Mouse (Mus musculus) kidney, postnatal 0 days (tissue): ENCODE data around the gene Ccna2. TPM values are rescaled to one million over a fixed set of nuclear protein-coding genes. Genes with fewer than 3 reads are reported as not detected.

Experiments
- ATAC-seq: fragments of 200-750 bp; cut with Nextera tagmentation; replicated peaks from 2 replicates; pipeline ENCODE4 v1.8.0; 2017; ENCODE audit warnings: low read depth, moderate number of reproducible peaks, moderate TSS enrichment, moderate library complexity; ENCODE audit not compliant: low FRiP score
- DNase-seq: peaks from one replicate; pipeline ENCODE4 v3.0.0-alpha.2; 2016; ENCODE audit warnings: low spot score
- H3K27ac ChIP-seq: fragments of 300-500 bp; sonication (generic); 2 replicates; pipeline ENCODE4 v1.5.1; 2014; ENCODE audit warnings: mild to moderate bottlenecking
- H3K27me3 ChIP-seq: fragments of 300-500 bp; sonication (generic); 2 replicates; pipeline ENCODE4 v1.6.1; 2014; ENCODE audit warnings: low read length, mixed read lengths; ENCODE audit not compliant: insufficient read depth
- H3K36me3 ChIP-seq: fragments of 300-500 bp; sonication (generic); 2 replicates; pipeline ENCODE4 v1.6.1; 2014; ENCODE audit warnings: low read length, mixed read lengths; ENCODE audit not compliant: insufficient read depth
- H3K4me1 ChIP-seq: fragments of 300-500 bp; sonication (generic); replicated peaks from 2 replicates; pipeline ENCODE4 v1.6.1; 2014; ENCODE audit warnings: antibody characterized with exemption, low read length, mixed read lengths; ENCODE audit not compliant: insufficient read depth
- H3K4me2 ChIP-seq: fragments of 300-500 bp; sonication (generic); 2 replicates; pipeline ENCODE4 v1.6.1; 2014; ENCODE audit warnings: mild to moderate bottlenecking, low read length, moderate library complexity, mixed read lengths
- H3K4me3 ChIP-seq: fragments of 300-500 bp; sonication (generic); replicated peaks from 2 replicates; pipeline ENCODE4 v1.5.1; 2014; ENCODE audit warnings: low read depth, low read length
- H3K9ac ChIP-seq: fragments of 300-500 bp; sonication (generic); 2 replicates; pipeline ENCODE4 v1.6.1; 2014; ENCODE audit warnings: low read depth, low read length
- H3K9me3 ChIP-seq: fragments of 300-500 bp; sonication (generic); replicated peaks from 2 replicates; pipeline ENCODE4 v1.6.1; 2016; ENCODE audit warnings: low read length, inconsistent platforms, mixed read lengths
- CTCF ChIP-seq: IDR thresholded peaks from 2 replicates; pipeline ENCODE4 v1.5.1; 2016; ENCODE audit warnings: antibody characterized with exemption, low read depth, mild to moderate bottlenecking, moderate library complexity
- WGBS: fragments of 180-500 bp; shearing (Covaris S2); extraction: QIAGEN DNeasy Blood & Tissue Kit; methylation state at CpG from one replicate; pipeline ENCODE4 v1.1.7; 2014; 5-methylcytosine and 5-hydroxymethylcytosine counted together
- polyA plus RNA-seq: library from polyadenylated mRNA; unstranded; fragments of >200 nt; fragmentation: Nextera tagmentation; extraction: Ambion mirVana; gene quantifications from 2 replicates; pipeline ENCODE4 v1.2.1, GENCODE M21; 2015

Ccna2 gene
- polyA plus RNA-seq, 1 experiment from 2014 or later, result 74.9 TPM

- H3K27ac ChIP-seq, result peak within 1 kb of the TSS; percentile 57
- no peak for TF ChIP-seq CTCF
- 1% methylated on average over 39 of the region's 39 CpGs for WGBS
Measured at GRCm38 (mm10) chr3:36552406-36553047, 19.4 kb downstream of the Ccna2 start, which contains the start of gene Exosc9. Gene Exosc9 (plus strand): TSS chr3:36552606.

GRCm38 (mm10) chr3:36551851-36552384, 20.0 kb downstream of the Ccna2 start:
- ATAC-seq, result 0 out of 2 replicates have a peak, but pooled peaks have one; percentile 6
- 0 out of 2 replicates have a peak, but pooled peaks cover 6% of the 10 kb centered on the region for H3K36me3 ChIP-seq
- peak overlapping the region; percentile 71 for H3K4me2 ChIP-seq
- peak overlapping the region; percentile 84 for H3K4me3 ChIP-seq
- DNase-seq, result no peak
- H3K9ac ChIP-seq, result peak overlapping the region; percentile 79
- H3K4me1 ChIP-seq, result peaks cover 6% of the 10 kb centered on the region; the same call in 1 of the 2 replicates
- no peaks in the 10 kb centered on the region for H3K27me3 ChIP-seq
- 14% methylated on average over 12 of the region's 12 CpGs for WGBS
- no peak overlapping the region for H3K27ac ChIP-seq
- H3K9me3 ChIP-seq, result no peaks in the 10 kb centered on the region
- TF ChIP-seq CTCF, result no peak

More at GRCm38 (mm10) chr3:36552406-36553047, 19.4 kb downstream of the Ccna2 start, which contains the start of gene Exosc9:
- peak within 1 kb of the TSS; percentile 71 for H3K4me2 ChIP-seq
- H3K4me1 ChIP-seq, result peaks cover 6% of the 10 kb centered on the region; the same call in 1 of the 2 replicates
- H3K36me3 ChIP-seq, result 0 out of 2 replicates have a peak, but pooled peaks cover 8% of the 10 kb centered on the region
- H3K9me3 ChIP-seq, result no peaks in the 10 kb centered on the region
- peak within 1 kb of the TSS; percentile 84 for H3K4me3 ChIP-seq
- ATAC-seq (peak; percentile 93), DNase-seq (peak; percentile 86)
- no peaks in the 10 kb centered on the region for H3K27me3 ChIP-seq
- H3K9ac ChIP-seq, result peak within 1 kb of the TSS; percentile 79

GRCm38 (mm10) chr3:36551343-36551742, 20.6 kb downstream of the Ccna2 start:
- Histone ChIP-seq H3K9me3 (no peaks in the 10 kb centered on the region), H3K4me2 (peak overlapping the region; percentile 71), H3K4me3 (no peak overlapping the region), H3K27ac (no peak overlapping the region), H3K36me3 (0 out of 2 replicates have a peak, but pooled peaks cover 6% of the 10 kb centered on the region), H3K4me1 (peaks cover 6% of the 10 kb centered on the region; the same call in 1 of the 2 replicates), H3K9ac (0 out of 2 replicates have a peak overlapping the region, but pooled peaks have one; percentile 18), H3K27me3 (no peaks in the 10 kb centered on the region)
- no peak for TF ChIP-seq CTCF
- ATAC-seq, result no peak
- 17% methylated on average over 9 of the region's 9 CpGs for WGBS
- peak; percentile 60 for DNase-seq

GRCm38 (mm10) chr3:36544961-36545360, 27.0 kb downstream of the Ccna2 start:
- Histone ChIP-seq H3K4me3 (no peak overlapping the region), H3K27ac (no peak overlapping the region), H3K4me1 (no peaks in the 10 kb centered on the region), H3K9me3 (no peaks in the 10 kb centered on the region), H3K4me2 (no peak overlapping the region), H3K36me3 (no peaks in the 10 kb centered on the region), H3K9ac (no peak overlapping the region), H3K27me3 (no peaks in the 10 kb centered on the region)
- 79% methylated on average over 3 of the region's 3 CpGs for WGBS
- no peak for TF ChIP-seq CTCF
- DNase-seq (no peak), ATAC-seq (no peak)

- no peak for DNase-seq
Measured at GRCm38 (mm10) chr3:36541399-36541798, 30.6 kb downstream of the Ccna2 start.

GRCm38 (mm10) chr3:36540756-36541155, 31.2 kb downstream of the Ccna2 start:
- no peaks in the 10 kb centered on the region for H3K9me3 ChIP-seq
- WGBS, result 55% methylated on average over 2 of the region's 2 CpGs

More at GRCm38 (mm10) chr3:36541399-36541798, 30.6 kb downstream of the Ccna2 start:
- H3K4me2 ChIP-seq, result no peak overlapping the region
- no peak for TF ChIP-seq CTCF
- WGBS, result 92% methylated on average over 2 of the region's 2 CpGs
- H3K4me3 ChIP-seq, result no peak overlapping the region
- H3K9ac ChIP-seq, result no peak overlapping the region
- H3K4me1 ChIP-seq, result no peaks in the 10 kb centered on the region
- ATAC-seq, result no peak
- H3K27ac ChIP-seq, result no peak overlapping the region
- H3K9me3 ChIP-seq, result no peaks in the 10 kb centered on the region
- no peaks in the 10 kb centered on the region for H3K27me3 ChIP-seq
- no peaks in the 10 kb centered on the region for H3K36me3 ChIP-seq

More at GRCm38 (mm10) chr3:36540756-36541155, 31.2 kb downstream of the Ccna2 start:
- no peak overlapping the region for H3K9ac ChIP-seq
- H3K36me3 ChIP-seq, result no peaks in the 10 kb centered on the region
- ATAC-seq (no peak), DNase-seq (no peak)
- TF ChIP-seq CTCF, result no peak
- no peak overlapping the region for H3K4me3 ChIP-seq
- no peak overlapping the region for H3K27ac ChIP-seq
- no peaks in the 10 kb centered on the region for H3K4me1 ChIP-seq
- H3K4me2 ChIP-seq, result no peak overlapping the region
- H3K27me3 ChIP-seq, result no peaks in the 10 kb centered on the region
